In genomic region chr6:99979614-99980013, GRCm38 (mm10) we compare ENCODE assay signal across 25 mouse cellular contexts.
"Had no signal": no experiment of that assay in that cellular context is flagged by ENCODE, and none has a peak within 500 bp of the region (broad histone marks: within the 10 kb centered on the region; RNA-seq: fewer than 3 reads in every experiment).

No protein-coding gene starts in this region.

- H3K4me2 ChIP-seq: heart, embryonic 13.5 days; heart, embryonic 15.5 days; hindbrain, embryonic 12.5 days; hindbrain, embryonic 14.5 days; kidney, embryonic 15.5 days; limb, embryonic 12.5 days had no signal

- H3K4me3 ChIP-seq: gastrocnemius, adult 2 months; heart, embryonic 10.5 days; heart, embryonic 13.5 days; heart, embryonic 15.5 days; hindbrain, embryonic 12.5 days; kidney, embryonic 15.5 days; limb, embryonic 10.5 days; limb, embryonic 12.5 days had no signal

- H3K9ac ChIP-seq: heart, embryonic 13.5 days; heart, embryonic 15.5 days; hindbrain, embryonic 12.5 days; hindbrain, embryonic 14.5 days; kidney, embryonic 15.5 days; limb, embryonic 12.5 days had no signal

- DNase-seq: gastrocnemius, adult 2 months; gastrocnemius, postnatal 10 days; gastrocnemius, postnatal 25 days; heart, adult 18-20 months; heart, postnatal 14 days; heart, postnatal 36 days; kidney, adult 11 months; kidney, adult 2 months; kidney, adult 9 months; kidney, postnatal 14 days; kidney, postnatal 36 days; layer of hippocampus, adult 9-11 months; layer of hippocampus, postnatal 36 days; liver had no signal

- H3K9me3 ChIP-seq: heart, embryonic 10.5 days; heart, embryonic 13.5 days; heart, embryonic 15.5 days; hindbrain, embryonic 12.5 days; kidney, embryonic 15.5 days; limb, embryonic 10.5 days; limb, embryonic 12.5 days had no signal

- H3K27ac ChIP-seq: gastrocnemius, adult 2 months; heart, embryonic 10.5 days; heart, embryonic 13.5 days; heart, embryonic 15.5 days; hindbrain, embryonic 12.5 days; hindbrain, embryonic 14.5 days; kidney, embryonic 15.5 days; kidney, postnatal 0 days; limb, embryonic 10.5 days; limb, embryonic 12.5 days had no signal

- H3K36me3 ChIP-seq: heart, embryonic 10.5 days; heart, embryonic 13.5 days; heart, embryonic 15.5 days; hindbrain, embryonic 12.5 days; kidney, embryonic 15.5 days; limb, embryonic 10.5 days; limb, embryonic 12.5 days had no signal

- ATAC-seq: hindbrain, embryonic 16.5 days; intestine, embryonic 16.5 days had no signal
